Mouse (Mus musculus) heart, adult 11 months (tissue): ENCODE results near the gene Ednrb.
"Not testable (repeated sequence)": the region's sequence is repeated elsewhere in the genome, so short reads cannot be mapped to it uniquely, and the experiment has no call there.

Source experiments
- DNase-seq: peaks from one replicate; pipeline ENCODE4 v3.0.0; 2022

Ednrb gene

DNA sequence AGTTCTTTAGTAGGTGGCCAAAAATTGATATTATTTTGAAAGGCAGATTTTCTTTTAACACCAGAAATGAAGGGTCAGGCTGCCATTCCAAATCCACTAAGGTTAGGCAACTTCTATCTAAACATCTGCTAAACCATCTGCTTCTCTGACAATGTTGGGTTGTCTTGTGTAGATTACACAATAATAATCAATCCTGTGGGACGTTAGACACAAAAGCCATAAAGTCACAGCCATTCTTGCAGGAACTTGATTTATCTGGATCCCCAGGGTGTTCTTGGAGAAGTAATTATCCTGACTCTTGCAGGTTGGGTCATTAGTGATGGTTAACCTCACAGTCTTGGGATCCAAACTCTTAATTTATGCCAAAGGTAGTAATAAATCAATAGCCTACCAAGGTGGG, 21.6 kb downstream of the Ednrb start:
- no peak for DNase-seq

DNA sequence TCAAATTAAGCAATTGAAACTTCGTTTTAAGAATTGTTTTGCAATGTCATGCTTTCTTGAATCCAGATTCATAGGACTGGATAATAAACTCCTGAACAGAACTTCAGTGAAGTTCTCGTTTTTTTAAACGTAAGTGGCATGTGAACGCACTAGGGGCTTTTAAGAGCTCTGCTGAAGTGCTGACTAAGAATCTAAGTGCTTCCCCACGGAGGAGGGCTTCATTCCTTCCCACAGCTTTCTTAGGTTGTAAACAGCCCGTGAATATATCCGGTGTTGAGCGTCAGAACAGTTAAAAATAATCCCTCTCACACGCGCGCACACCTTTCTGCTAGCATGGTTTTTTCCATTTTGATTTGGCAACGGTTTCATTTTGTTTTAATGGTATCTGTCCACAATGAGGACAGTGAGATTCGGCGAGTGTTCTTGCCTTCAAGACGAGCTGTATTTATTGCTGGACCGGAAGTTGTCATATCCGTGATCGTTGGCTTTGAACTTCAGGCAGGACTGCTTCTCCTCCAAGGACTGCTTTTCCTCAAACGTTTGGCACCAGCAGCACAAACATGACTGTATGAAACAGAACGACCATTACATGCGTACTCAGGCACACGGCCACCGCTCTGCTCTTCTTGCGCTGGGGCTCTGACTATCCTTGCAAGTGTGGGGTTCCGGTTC, 27.4 kb downstream of the Ednrb start:
- DNase-seq = peak; percentile 98

DNA sequence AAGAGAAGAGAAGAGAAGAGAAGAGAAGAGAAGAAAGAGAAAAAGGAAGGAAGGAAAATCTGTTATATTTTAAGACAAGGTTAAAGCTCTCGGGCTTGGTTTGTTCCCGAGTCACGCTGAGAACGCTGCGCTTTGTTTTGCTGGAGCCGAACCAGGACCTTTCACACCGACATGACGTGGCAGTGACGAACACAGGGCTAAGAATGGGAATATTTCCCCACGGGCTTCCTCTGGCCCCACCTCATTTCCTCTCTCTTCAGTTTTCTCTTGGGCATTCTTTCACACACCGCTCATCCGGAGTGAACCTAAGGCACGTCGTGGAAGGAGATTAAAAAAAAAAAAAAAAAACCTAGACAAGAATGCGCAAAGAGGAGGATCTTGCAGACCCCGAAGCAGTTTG, 28.7 kb downstream of the Ednrb start:
- DNase-seq = peak; percentile 99

DNA sequence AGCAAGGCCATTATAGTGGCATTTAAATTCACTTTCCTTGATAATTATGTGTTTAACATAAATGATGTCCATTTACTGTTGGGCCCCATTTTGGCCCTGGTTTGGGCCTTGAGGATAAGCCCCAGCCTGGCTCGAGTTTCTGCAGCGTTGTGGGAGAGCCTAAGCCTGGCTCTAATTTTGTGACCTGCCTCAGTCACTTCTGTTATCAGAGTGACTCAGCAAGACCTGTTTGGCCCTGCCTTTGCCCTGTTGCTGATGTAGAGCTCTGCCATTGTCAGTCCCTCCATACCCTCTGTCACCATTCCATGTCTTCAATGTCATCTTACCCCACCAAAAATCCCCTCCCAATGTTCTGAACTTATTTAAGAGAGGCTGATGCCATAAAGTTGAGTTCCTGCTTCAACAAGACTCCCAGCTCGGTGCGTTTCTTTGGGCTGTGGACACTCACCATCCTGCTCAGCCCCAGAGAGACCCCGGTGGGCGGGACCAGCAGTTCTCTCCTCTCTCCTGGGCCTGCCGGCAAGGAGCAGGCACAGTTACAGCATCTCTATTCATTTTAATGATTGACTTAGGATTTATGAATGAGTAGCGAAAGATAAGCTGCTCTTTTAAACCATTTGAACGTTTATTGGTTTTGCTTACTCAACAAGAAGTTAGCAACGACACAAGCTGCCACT, 30.0 kb downstream of the Ednrb start:
- DNase-seq = peak; percentile 84

DNA sequence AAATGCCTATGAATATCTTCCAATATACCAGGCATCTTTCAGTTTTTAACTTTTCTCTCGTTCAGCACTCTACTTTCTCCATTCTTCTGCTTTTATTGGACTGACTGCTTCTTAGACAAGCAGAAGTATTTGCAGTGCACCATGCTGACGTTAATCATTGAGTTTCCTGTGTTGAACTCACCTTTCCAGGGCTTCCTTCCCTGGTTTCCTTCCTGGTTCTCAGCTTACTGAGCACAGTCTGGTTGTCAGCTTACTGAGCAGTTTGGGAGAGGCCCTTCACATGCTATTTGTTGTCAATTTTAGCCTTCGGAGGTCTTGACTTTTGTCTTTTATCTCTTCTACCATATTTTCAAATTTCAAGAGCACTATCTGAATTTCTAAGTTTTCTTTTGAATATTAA, 31.0 kb downstream of the Ednrb start:
- peak; percentile 91 for DNase-seq

DNA sequence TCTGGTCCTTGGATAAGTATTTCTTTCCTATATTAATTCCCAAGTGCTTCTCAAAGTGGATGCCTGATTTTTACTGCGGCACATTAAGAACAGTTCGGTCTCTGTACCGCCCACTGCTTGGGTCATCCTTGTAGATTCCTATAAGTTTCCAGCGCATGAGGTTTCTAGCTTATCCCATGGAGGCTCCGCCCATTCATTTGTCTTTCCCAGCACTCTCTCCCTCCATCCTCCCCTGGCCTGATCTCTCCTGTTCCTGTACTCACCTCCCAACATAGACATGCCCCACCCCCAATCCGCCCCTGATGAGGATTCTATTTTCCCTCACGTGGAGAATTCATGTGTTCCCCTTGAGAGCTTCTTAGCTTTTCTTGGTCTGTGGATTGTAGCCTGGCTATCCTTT, 32.9 kb downstream of the Ednrb start:
- peak; percentile 93 for DNase-seq

DNA sequence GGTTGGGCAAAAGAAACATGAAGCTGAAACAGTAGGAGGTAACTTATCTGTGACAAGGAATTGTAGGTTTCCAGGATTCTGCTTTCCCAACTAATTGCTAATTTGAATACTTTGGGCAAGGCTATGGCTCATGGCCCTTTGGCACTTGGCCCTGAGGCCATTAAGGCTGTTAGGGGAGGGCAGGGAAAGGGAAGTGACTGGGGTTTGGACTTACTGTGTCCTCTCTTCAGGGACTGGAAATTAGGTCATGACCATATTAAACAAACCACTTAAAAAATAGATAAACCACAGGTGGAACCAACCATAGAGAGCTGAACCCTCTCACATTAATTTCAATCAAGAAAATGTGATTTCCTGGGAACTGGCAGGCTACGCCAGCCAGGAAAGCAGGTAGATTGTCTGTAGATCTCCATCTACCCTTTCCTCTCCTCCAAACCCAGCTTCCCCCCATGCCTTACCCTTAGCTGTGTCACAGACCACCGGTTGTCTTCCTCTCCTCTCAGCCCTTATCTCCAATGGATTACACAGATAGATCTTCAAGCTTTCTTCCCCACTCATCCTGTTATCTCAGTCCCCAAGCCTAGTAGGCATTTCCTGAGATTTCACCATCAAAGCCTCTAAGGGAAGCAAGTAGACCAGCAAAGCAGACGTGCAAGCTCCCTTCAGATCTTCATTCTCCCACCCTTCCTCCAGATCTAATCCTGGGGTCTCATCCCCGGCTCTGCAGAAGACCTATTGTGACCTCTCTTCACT, 40.1 kb downstream of the Ednrb start:
- DNase-seq = peak; percentile 85

DNA sequence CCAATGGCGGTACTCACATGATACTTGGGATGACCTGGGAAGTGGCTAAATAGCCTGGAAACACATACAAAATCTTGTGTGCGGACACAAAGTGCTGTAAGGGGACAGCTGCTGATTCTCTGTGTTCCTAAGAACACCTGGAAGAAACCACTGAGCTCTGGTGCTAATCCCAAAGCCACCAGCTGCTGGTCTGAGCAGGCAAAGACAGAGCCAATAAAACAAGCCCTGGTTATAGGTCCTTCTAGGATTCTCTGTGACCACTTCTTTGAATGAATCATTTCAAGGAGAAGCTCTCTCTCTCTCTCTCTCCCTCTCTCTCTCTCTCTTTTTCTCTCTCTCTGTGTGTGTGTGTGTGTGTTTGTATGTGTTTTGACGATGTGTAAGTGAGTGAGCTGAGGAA, 47.1 kb downstream of the Ednrb start:
- DNase-seq = no peak

DNA sequence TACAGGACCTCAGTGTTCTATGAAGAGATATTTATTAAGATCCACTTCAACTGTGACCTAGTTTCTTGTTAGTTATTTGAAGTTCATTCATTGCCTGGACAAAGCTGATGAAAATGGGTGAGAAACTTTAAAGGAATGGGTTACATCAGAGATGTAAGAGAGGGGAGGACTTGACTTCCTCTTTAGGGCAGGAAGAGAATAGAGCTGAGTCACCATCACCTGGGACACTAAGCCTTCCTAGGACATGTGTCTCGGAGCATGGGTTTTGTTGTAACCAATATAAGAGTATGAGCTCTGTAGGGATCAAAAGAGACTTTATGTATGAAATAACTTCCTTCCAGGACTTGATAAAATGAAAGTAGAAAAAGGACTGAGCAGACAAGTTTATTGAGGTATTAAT, 48.6 kb downstream of the Ednrb start:
- DNase-seq = no peak

DNA sequence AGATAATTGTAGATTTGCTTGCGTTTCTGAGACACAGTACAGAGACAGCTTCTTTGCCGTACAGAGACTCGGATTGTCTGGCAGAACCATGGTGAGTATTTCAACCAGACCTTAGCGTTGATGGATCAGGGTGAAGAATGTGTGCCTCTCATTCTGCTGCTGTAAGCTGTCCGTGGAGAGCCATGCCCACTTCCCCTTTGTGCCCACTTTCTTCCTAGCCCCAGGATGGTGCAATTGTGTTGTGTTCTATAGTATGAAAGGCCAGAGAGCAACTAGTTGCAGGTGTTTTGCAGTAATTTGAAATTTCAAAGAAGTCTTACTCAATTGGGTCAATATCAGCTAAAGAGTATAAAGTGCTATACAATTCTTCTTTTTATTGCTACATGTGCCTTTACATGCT, 50.8 kb downstream of the Ednrb start:
- no peak for DNase-seq

DNA sequence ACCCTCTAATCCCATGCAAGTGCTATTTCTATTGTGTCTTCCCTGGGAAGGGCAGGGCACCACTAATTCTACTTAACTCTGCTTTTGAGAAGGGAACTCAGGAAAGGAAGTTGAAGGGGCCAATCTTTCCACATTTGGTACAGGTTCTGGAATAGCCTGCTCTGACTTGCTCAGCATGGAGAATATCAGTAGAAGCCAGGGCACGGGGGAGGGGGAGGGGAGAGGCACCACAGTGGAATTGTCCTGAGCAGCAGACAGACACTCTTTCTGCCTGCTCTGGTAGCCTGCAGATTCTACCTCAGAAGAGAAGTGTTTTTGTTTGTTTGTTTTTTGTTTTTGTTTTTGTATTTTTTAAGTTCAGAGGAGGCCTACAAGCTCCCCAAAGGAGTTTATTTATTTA, 51.5 kb downstream of the Ednrb start:
- no peak for DNase-seq

DNA sequence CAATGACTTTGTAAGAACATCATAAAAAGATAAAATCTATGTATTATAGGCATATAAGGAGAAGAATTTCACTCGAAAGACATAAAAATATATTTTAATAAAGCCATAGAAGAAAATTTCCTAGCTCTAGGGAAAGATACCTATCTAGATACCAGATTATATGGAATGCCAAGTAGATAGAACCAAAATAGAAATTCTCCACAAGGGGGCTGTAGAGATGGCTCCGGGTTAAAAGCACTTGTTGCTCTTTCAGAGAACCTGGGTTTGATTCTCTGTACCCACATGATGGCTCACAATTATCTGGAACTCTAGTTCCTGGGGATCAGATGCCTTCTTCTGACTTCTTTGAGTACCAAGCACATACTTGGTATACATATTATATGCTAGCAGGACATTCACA, 56.7 kb downstream of the Ednrb start:
- DNase-seq = no peak

DNA sequence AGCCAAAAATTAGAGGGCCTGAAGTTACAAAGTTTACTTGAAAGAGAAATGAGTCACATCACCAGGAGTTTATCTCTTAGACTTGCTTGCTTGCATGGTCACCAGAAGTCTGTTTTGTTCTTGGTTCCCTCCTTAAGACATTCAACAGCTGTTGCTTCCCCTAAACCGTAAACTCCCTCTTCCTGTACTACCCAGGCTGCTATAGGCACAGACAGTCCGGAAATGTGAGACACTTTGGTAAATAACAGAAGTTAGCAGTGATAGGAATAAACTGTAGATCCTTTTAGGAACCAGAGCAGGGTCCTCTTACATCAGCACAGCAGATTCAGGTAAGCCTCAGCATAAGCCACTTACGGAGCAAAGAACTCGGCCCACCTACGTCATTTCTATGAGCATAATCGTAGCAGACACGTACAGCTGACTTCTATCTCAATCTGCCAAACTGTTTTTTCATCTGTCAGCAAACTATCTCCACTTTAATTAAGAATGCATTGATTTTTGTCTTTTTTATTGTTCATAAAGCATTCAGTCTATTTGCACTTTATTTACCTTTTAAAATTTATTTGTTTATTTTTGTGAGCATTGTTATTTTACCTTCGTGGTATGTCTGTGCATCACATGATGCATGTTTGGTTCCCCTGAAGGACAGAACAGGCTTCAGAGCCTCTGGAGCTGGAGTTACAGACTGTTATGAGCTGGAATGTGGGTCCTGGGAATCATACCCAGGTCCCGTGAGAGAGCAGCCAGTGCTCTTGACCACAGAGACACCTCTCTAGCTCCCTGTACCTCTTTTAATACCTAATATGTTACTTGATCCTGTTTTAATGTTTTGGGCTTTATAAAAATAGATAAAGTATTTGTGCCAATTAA, 58.9 kb downstream of the Ednrb start:
- peak; percentile 92 for DNase-seq

DNA sequence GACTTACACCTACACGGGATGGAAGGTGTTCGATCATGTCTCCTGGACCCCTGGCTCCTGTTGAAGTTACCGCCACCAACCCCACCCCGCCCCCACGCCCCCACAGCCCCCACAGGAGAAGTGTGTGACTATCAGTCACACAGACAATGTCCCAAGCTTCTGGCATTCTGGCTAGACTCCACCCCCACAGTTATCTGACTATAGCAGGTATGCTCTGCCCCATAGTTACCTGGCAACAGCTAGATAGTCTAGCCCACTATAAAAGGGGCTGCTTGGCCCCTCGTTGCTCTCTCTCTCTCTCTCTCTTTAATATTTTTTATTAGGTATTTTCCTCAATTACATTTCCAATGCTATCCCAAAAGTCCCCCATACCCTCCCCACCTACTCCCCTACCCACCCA, 63.9 kb downstream of the Ednrb start:
- DNase-seq = not testable (repeated sequence)

DNA sequence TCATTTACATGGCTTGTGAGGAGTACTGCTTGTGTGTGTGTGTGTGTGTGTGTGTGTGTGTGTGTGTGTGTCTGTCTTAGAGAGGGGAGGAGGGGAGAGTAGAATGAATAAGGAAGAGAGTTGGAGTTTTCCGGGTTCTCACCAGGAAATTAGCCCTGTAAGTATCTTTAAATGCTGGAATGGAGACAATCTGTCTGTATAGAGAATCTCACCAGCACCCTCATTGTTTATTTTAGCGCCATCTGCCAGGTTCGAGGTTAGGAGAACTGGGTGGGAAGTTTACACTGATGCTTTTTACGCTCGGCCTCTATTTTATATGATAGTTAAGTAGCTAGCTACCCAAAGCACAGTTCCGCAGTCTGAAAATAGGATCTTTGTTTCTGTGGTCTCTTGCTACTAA, 64.9 kb downstream of the Ednrb start:
- DNase-seq = no peak

DNA sequence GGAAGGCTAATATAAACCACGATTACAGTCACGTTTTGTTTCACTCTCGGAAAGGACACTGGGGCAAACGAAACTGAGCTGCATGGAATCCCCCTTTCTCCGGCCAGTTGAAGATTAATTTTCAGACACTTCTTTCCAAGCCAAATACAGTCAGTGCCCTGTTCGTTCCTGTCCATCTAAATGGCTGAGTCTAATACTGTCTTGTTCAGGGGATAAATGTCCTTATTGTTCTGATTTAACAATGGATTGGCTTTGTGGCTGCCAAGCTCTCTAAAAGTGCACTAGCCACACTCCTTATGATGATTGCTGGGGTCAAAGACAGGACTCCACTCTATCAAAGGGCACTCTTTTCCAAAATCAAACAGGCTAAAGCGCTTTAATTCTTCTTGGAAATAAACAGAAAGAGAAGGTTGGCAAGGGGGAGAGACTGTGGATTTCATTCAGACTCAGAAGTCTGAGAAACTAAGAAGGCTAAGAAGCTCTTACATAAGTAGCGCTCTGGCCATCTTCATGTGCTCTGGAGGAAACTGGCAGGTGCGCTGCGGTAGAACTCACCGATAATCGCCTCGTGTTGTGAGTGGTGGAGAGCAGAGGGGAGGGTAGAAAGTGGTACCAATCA, 65.6 kb downstream of the Ednrb start:
- no peak for DNase-seq

DNA sequence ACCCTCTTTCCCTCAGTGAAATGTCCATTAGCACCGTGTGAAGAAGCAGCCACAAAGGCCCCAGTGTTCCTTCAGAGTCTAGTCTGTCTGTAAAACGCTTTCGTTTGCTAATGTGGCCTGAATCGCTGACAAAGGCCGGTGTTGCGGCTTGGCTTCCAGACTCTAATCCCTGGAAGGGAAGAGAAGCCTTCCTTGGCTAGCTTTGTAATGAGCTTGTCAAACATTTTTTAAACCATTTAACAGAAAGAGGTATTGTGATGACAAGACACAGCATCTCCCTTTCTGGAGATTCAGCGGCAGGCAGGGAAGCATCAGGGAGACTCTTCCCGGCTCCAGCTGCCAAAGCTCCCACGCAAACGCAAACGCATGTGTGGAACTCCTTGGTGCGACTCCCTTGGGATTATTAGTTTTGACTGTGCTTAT, 66.2 kb downstream of the Ednrb start:
- no peak for DNase-seq

DNA sequence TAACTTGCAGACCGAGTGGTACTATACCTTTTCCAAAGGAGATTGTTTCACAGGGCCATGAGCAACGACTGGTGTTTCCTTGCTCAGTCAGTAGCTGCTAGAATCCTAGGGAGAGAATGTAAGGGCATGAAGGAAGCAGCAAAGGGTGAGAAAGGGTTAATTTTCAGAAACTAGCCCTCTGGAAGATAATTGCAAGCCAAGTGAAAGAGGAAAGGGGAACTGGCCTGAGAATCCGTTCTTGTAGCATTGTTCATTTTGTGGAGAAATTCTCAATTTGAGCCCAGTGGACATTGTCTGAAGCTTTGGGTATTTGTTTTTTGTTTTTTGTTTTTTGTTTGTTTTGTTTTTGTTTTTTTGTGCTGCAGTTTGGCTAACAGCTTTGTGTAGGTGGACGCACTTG, 66.8 kb downstream of the Ednrb start:
- DNase-seq = no peak

DNA sequence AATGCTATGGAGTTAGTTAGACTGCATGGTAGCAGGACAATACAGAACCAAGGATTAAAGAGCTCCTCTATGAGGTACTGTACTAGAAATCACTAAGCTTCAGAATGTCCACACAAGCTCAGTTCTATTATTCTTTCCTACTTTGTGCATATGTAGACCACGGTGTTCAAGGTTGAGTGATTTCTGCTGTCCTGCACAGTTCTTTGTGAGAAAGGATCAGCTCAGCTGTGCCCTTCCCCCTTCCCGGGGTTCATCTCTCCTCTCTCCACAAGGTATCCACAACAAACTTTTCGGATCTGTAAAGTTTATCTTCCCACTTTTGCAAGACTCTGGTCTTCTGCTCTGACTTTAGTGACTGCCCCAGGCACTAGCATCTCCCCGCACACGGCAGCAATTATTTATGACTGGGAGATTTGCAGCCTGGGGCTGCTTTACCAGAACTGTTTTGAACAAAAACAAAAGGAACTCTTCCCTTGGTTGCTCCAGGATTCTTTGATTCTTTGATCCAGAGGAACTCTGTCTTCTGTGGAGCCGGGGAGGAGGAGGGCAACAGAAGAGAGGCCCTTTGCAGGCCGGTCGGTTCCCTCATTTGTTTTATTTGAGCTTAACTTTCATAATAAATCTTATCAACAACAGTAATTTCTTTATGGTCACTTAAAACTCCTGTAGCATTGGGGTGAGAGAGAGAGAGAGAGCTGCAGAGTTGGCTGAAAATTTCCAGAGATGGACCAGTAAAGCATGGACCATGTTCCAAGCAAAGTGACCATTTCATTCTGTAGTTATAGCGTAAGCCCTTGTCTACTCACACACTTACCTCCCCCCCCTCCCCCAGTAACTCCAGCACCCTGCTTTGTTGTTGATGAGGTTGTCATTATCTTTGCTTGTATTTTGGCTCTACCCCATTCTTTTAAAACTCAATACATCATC, 74.6 kb downstream of the Ednrb start:
- no peak for DNase-seq

DNA sequence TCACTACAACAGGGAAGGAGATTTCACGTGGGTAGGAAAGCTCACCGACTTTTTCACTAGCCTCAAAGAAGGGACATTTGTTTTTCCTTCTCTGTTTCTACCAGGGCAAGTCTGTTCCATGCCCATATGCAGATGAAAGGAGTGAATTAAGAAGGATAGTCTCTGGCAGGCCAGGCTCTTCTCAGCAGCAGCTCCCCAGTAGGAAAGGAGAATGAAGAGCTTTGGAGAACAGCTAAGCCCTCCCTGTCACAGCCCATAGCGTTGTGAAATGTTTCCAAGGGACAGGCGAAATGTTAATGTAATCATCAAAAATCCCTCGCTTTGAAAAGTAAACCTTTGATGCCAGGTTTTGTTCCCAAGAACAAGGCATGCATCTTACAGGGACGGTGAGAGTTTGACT, 76.7 kb downstream of the Ednrb start:
- DNase-seq = no peak
